ENCODE assay signal across 19 mouse cellular contexts in genomic region chr1:168786731-168787130, GRCm38 (mm10).
DNase-seq lines count a peak whose midpoint lies in the region; ATAC-seq lines count a peak whose summit lies in the region.
"Had no signal": no experiment of that assay in that cellular context is flagged by ENCODE, and none has a peak within 500 bp of the region (broad histone marks: within the 10 kb centered on the region; RNA-seq: fewer than 3 reads in every experiment).

No protein-coding gene starts in this region.

- no peak overlapping the region for H3K4me3 ChIP-seq in kidney, embryonic 16.5 days (ENCODE audit: low read length)
- no peak overlapping the region for H3K4me3 ChIP-seq in midbrain, embryonic 10.5 days
- H3K4me3 ChIP-seq in midbrain, embryonic 13.5 days (replicated peaks): no peak overlapping the region
- H3K4me3 ChIP-seq in limb, embryonic 10.5 days: no peak overlapping the region
- H3K4me3 ChIP-seq: embryonic facial prominence, embryonic 12.5 days; forebrain, embryonic 15.5 days; lung, embryonic 15.5 days had no signal

- ATAC-seq in kidney, embryonic 16.5 days (ENCODE audit: low FRiP score, low TSS enrichment): no peak
- ATAC-seq in midbrain, embryonic 13.5 days: no peak
- ATAC-seq: forebrain, embryonic 15.5 days had no signal

- 18% methylated on average over 3 of the region's 3 CpGs for WGBS in kidney, embryonic 16.5 days
- WGBS in midbrain, embryonic 10.5 days: 63% methylated on average over 3 of the region's 3 CpGs
- WGBS in midbrain, embryonic 13.5 days: 52% methylated on average over 3 of the region's 3 CpGs
- WGBS in limb, embryonic 10.5 days: 42% methylated on average over 3 of the region's 3 CpGs

- no peaks in the 10 kb centered on the region for H3K27me3 ChIP-seq in kidney, embryonic 16.5 days (ENCODE audit: insufficient read depth, low read length)
- H3K27me3 ChIP-seq in midbrain, embryonic 10.5 days (ENCODE audit: low read depth, poor library complexity, severe bottlenecking): no peaks in the 10 kb centered on the region
- H3K27me3 ChIP-seq in midbrain, embryonic 13.5 days: no peaks in the 10 kb centered on the region
- no peaks in the 10 kb centered on the region for H3K27me3 ChIP-seq in limb, embryonic 10.5 days (ENCODE audit: low read depth, poor library complexity, severe bottlenecking)
- H3K27me3 ChIP-seq: embryonic facial prominence, embryonic 12.5 days; forebrain, embryonic 15.5 days; lung, embryonic 15.5 days had no signal

- peaks cover 7% of the 10 kb centered on the region; the same call in 1 of the 2 replicates for H3K4me1 ChIP-seq in kidney, embryonic 16.5 days (ENCODE audit: insufficient read depth, low read length)
- H3K4me1 ChIP-seq in midbrain, embryonic 10.5 days: peaks cover 6% of the 10 kb centered on the region
- 0 out of 2 replicates have a peak, but pooled peaks cover 5% of the 10 kb centered on the region for H3K4me1 ChIP-seq in midbrain, embryonic 13.5 days (replicated peaks)
- peaks cover 15% of the 10 kb centered on the region for H3K4me1 ChIP-seq in limb, embryonic 10.5 days
- H3K4me1 ChIP-seq: forebrain, embryonic 15.5 days; lung, embryonic 15.5 days had no signal

- H3K4me2 ChIP-seq in kidney, embryonic 16.5 days (replicated peaks; ENCODE audit: low read depth, low read length): no peak overlapping the region
- no peak overlapping the region for H3K4me2 ChIP-seq in midbrain, embryonic 13.5 days (replicated peaks)
- H3K4me2 ChIP-seq: embryonic facial prominence, embryonic 12.5 days; forebrain, embryonic 15.5 days; lung, embryonic 15.5 days had no signal

- H3K36me3 ChIP-seq in kidney, embryonic 16.5 days (ENCODE audit: insufficient read depth, low read length): no peaks in the 10 kb centered on the region
- H3K36me3 ChIP-seq in midbrain, embryonic 10.5 days: no peaks in the 10 kb centered on the region
- H3K36me3 ChIP-seq in midbrain, embryonic 13.5 days: no peaks in the 10 kb centered on the region
- no peaks in the 10 kb centered on the region for H3K36me3 ChIP-seq in limb, embryonic 10.5 days
- H3K36me3 ChIP-seq: embryonic facial prominence, embryonic 12.5 days; forebrain, embryonic 15.5 days; lung, embryonic 15.5 days had no signal

- H3K27ac ChIP-seq in kidney, embryonic 16.5 days (ENCODE audit: low read length): no peak overlapping the region
- H3K27ac ChIP-seq in midbrain, embryonic 10.5 days (replicated peaks): 0 out of 2 replicates have a peak overlapping the region, but pooled peaks have one; percentile 23
- H3K27ac ChIP-seq in midbrain, embryonic 13.5 days: no peak overlapping the region
- 0 out of 2 replicates have a peak overlapping the region, but pooled peaks have one; percentile 61 for H3K27ac ChIP-seq in limb, embryonic 10.5 days
- H3K27ac ChIP-seq: embryonic facial prominence, embryonic 12.5 days; forebrain, embryonic 15.5 days; lung, embryonic 15.5 days; macrophage had no signal

- no peak for DNase-seq in kidney, postnatal 14 days
- no peak for DNase-seq in midbrain, embryonic 10.5 days (ENCODE audit: low spot score)
- peak; percentile 4 for DNase-seq in brain, adult 2 months (ENCODE audit: low read depth, low spot score)
- DNase-seq in limb, embryonic 10.5 days (ENCODE audit: low spot score): no peak
- no peak for DNase-seq in cerebellum, postnatal 10 days
- DNase-seq in natural killer cell, adult 2 months (ENCODE audit: low spot score in 2 of 2): no peak
- DNase-seq: adrenal gland, adult 2 months; cerebellum, adult 11-12 months; cerebellum, postnatal 25 days; gastrocnemius, postnatal 36 days; kidney, adult 8-10 months; liver; thymus, postnatal 36 days had no signal

- H3K9ac ChIP-seq in kidney, embryonic 16.5 days (replicated peaks; ENCODE audit: low read length): 0 out of 2 replicates have a peak overlapping the region, but pooled peaks have one; percentile 11
- H3K9ac ChIP-seq in midbrain, embryonic 13.5 days (replicated peaks): no peak overlapping the region
- H3K9ac ChIP-seq: embryonic facial prominence, embryonic 12.5 days; forebrain, embryonic 15.5 days; lung, embryonic 15.5 days had no signal

- no peaks in the 10 kb centered on the region for H3K9me3 ChIP-seq in kidney, embryonic 16.5 days (ENCODE audit: low read length)
- H3K9me3 ChIP-seq in midbrain, embryonic 10.5 days (replicated peaks): no peaks in the 10 kb centered on the region
- no peaks in the 10 kb centered on the region for H3K9me3 ChIP-seq in midbrain, embryonic 13.5 days
- no peaks in the 10 kb centered on the region for H3K9me3 ChIP-seq in limb, embryonic 10.5 days (replicated peaks)
- H3K9me3 ChIP-seq: embryonic facial prominence, embryonic 12.5 days; forebrain, embryonic 15.5 days; lung, embryonic 15.5 days had no signal

Comparison
In these comparisons a context has a peak if more than half of its experiments do, and no peak if none do; other contexts are left out.
1. H3K27ac ChIP-seq: peak in midbrain, embryonic 10.5 days (single experiment) and limb, embryonic 10.5 days (single experiment); none in kidney, embryonic 16.5 days (single experiment) and midbrain, embryonic 13.5 days (single experiment).